Mouse (Mus musculus): ENCODE data around the gene Mast4.

Mast4 gene

GRCm38 (mm10) chr13:103316777-103317367 is 17.4 kb downstream of the Mast4 start:
- DNase-seq (ENCODE audit: low read depth, low spot score) = no peak

GRCm38 (mm10) chr13:103315113-103315708 is 19.1 kb downstream of the Mast4 start:
- no peak for DNase-seq (ENCODE audit: low read depth, low spot score)

- no peak for DNase-seq (ENCODE audit: low read depth, low spot score)
Observed at GRCm38 (mm10) chr13:103308296-103308695, 26.0 kb downstream of the Mast4 start.

- DNase-seq (ENCODE audit: low read depth, low spot score) = no peak
Observed at GRCm38 (mm10) chr13:103303826-103304225, 30.5 kb downstream of the Mast4 start.

GRCm38 (mm10) chr13:103302508-103302907 is 31.8 kb downstream of the Mast4 start:
- no peak for DNase-seq (ENCODE audit: low read depth, low spot score)

GRCm38 (mm10) chr13:103302077-103302476 is 32.2 kb downstream of the Mast4 start:
- no peak for DNase-seq (ENCODE audit: low read depth, low spot score)

DNA sequence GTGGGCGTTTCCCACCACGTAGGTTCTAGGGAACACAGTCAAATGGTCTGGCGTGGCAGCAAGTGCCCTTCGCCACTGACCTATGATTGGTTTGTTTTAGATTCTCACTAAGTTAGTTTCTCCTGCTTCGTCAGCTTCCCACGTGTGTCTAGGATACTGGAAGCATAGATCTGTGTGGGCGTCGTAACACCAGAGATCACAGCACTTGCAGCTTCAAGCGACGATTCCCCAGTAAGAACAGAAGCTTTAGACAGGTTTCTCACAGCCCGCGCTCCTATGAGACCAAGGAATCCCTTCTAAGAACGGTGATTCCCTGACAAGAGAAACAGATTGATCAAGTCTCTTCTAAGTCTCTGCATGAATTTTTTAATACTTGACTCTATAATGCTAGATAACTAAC is 39.9 kb downstream of the Mast4 start:
- no peak for DNase-seq (ENCODE audit: low read depth, low spot score)

GRCm38 (mm10) chr13:103293121-103293520 is 41.2 kb downstream of the Mast4 start:
- DNase-seq (ENCODE audit: low read depth, low spot score) = no peak

DNA sequence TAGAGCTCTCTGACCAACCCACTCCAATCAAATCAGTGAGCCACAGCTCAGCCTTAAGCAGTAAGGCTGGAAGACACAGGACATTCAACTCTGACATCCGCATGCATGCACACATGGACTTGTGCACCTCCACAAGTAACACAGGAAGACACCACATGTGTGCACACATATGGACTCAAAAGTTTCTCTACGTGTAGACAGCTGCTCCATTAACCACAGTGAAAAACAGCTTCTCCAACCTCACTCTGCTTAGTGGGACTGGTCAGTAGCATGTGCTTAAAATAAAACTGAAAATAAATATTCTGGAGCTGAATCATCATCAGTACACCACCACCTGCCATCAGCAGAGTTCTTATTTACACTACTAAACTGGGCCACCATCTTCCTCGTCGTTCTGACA is 43.2 kb downstream of the Mast4 start:
- DNase-seq (ENCODE audit: low read depth, low spot score) = no peak

GRCm38 (mm10) chr13:103285821-103286220 is 48.5 kb downstream of the Mast4 start:
- no peak for DNase-seq (ENCODE audit: low read depth, low spot score)

DNA sequence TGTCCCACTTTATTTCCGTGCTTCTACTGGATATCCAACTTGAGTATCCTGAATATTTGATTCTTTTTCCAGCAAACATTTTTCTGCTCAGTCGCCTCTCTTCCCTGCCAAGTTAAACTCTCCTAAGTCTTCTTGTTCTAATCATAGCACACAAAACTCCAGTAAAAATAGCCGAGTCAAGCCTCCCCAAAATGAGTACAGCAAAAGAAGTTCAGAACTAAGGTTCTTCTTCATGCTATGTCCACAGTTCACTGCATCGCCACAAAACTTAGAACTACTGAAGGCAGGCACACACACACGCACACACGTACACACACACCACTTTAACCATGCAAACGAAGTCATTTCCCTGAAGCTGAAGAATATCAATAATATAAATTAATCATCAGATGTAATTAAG is 49.3 kb downstream of the Mast4 start:
- no peak for DNase-seq (ENCODE audit: low read depth, low spot score)

DNA sequence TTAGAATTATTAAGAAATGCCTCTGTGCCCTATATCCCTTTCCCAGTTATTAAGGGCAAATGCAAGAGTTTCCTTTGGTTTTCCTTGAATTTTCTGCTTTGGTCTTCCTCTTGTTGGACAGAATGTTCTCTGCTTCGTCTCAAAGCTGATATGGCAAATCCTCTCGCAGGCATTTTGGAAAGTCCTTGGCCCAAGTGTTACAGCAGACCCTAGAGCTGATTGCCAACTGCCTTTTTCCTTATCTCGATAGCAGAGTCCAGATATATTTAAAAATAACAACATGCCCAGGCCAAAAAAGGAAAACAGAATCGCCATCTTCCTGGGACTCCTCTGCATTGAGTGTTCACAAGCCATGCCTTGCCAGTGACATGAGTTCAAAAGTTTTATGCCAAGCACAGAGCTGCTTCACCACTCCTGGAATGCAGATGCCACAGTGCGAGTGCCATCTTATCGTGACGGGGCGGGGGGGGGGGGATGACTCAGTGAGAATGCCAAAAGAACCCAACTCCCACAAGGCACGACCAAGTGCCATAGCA is 63.4 kb downstream of the Mast4 start:
- DNase-seq (ENCODE audit: low read depth, low spot score) = no peak

GRCm38 (mm10) chr13:103262707-103263106 is 71.6 kb downstream of the Mast4 start:
- DNase-seq (ENCODE audit: low read depth, low spot score) = no peak

GRCm38 (mm10) chr13:103262061-103262460 is 72.2 kb downstream of the Mast4 start:
- no peak for DNase-seq (ENCODE audit: low read depth, low spot score)

DNA sequence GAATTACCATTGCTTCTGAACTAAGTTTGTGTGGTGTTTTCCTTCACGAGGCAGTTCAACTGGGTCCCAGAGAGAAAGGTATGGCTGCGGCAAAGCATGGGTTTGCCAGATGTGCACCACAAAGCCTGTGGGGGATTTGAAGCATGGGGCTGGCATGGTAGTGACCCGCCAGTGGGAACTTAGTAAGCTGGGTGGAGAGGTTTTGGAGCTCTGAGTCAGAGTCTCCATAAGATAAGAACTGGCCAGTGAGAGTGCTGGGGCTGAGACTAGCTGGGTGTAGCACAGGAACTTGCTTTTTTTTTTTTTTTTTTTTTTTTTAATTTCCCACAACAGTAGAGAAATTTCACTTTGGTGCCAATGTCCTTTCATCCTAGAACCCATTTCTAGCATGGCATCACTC is 73.9 kb downstream of the Mast4 start:
- no peak for DNase-seq (ENCODE audit: low read depth, low spot score)

GRCm38 (mm10) chr13:103258106-103258505 is 76.2 kb downstream of the Mast4 start:
- no peak for DNase-seq (ENCODE audit: low read depth, low spot score)

- DNase-seq (ENCODE audit: low read depth, low spot score) = no peak
Observed at GRCm38 (mm10) chr13:103254861-103255260, 79.4 kb downstream of the Mast4 start.

DNA sequence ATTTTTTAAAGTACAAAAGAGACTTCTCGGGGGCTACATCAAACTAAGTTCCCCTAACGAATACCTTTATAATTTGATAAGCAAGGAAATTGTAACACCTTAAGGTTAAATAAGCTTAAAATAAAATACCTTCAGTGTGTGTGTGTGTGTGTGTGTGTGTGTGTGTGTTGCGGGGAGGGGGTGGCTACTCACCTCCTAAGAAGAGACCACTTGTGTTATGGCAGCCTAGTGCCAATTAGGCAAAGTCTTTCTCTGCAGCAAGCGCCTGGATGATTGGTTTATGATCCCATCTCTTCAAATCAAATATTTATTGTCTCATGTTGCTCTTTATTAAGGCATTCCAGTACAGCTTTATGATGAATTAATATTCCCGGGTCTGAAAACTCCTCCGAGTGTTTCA is 81.2 kb downstream of the Mast4 start:
- DNase-seq (ENCODE audit: low read depth, low spot score) = no peak

GRCm38 (mm10) chr13:103248102-103249054 is 85.9 kb downstream of the Mast4 start:
- no peak for DNase-seq (ENCODE audit: low read depth, low spot score)

DNA sequence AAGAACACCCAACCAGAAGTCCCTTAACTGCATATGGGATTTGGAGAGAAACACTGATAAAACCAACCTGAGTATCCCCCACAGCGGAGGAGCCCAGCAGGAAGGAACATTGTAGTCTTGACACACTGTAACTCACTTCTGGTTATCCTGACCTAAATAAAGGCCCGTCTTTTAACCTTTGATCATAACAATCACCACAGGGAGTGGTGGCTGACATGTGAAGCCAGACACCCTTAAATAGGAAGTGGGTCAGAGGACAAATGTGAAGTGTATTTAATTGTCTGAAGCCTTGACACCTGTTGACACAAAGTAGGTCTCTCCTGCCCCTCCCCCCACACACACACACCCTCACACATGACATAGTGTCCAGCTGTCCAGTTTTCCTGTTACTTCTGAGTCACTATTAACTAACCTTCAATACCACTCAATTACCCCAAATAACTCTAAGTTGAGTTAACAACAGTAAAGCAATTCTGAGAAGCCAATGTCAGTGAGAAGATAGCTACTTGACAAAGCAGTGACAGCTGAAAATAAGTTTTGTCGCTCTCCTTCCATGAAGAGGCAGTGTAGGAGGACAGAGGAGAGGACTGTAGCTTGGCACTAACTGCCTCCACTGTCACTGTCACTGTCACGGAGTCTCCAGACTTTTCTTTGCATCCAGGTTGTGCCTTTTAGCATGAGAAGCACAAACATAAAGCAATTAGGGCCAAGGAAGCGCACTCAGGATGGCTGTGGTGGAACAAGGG is 87.2 kb downstream of the Mast4 start:
- no peak for DNase-seq (ENCODE audit: low read depth, low spot score)

DNA sequence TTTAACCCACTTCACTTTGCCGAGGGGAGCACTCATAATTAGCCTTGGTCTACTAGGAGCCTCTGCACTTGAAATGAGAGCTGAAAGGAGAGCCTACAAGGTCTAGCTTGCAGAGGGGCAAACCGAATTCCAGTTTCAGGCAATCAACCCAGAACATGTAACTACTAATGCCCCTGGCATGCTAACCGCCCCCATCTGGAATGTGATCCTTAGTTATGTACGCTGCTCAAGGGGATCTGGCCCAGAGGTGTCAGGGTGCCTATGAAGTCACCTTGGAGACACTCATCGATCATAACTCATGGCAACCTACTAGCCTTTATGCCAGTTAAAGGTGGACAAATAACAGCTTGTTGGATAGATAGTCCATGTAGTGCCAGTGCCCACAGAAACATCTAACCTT is 88.9 kb downstream of the Mast4 start:
- no peak for DNase-seq (ENCODE audit: low read depth, low spot score)

DNA sequence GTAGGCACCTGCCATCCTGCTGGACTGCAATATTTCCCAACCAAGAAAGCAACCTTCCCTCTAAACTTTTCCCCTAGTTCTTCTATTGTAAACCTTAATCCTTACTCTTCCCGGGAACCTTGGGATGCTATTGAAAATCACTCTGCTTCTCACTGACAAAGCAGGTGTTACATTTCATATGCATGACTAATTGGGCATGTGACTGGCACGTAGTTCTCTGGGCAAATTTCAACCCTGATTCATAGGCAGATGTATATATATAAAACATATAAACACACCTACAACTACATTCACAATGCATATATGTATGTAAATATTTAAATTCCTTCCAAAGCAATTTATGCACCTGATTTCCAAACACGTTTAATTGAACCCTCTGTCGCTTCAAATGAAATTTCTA is 90.2 kb downstream of the Mast4 start:
- no peak for DNase-seq (ENCODE audit: low read depth, low spot score)

Data from retina, postnatal 7 days (tissue).